Comparison of ENCODE assay signal across 20 mouse cellular contexts in the genomic region with DNA sequence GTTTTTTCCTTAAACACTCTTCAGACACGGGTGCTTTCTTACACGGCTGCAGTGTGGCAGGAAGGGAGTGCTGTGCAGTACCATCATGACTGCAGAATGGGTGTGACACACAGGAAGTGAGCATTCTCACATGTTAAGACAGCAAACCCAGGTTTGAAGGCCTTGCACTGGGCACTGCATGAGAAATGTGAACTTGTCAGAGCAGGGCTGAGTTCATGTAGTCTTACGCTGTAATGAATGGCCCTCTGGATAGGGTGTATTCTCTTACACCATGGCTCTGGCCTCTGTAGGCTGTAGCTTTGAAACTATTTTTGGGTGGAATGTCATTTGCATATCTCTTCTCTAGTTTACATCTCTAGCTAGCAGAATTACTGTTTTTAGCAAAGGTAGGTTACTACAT.
A peak's percentile ranks its signal among the peaks of the same experiment; 100 is the strongest.
DNase-seq lines count a peak whose midpoint lies in the region; ATAC-seq lines count a peak whose summit lies in the region.
"Had no signal": no experiment of that assay in that cellular context is flagged by ENCODE, and none has a peak within 500 bp of the region (broad histone marks: within the 10 kb centered on the region; RNA-seq: fewer than 3 reads in every experiment).

No protein-coding gene starts in this region.

- no peak overlapping the region for H3K4me3 ChIP-seq in kidney, embryonic 15.5 days (replicated peaks)
- H3K4me3 ChIP-seq: forebrain, embryonic 13.5 days; gastrocnemius, adult 2 months; layer of hippocampus, adult 2 months; limb, embryonic 12.5 days; megakaryocyte, embryonic 14.5 days; neural tube, embryonic 13.5 days had no signal

- H3K36me3 ChIP-seq in kidney, embryonic 15.5 days = no peaks in the 10 kb centered on the region
- H3K36me3 ChIP-seq: limb, embryonic 12.5 days; neural tube, embryonic 13.5 days had no signal

- H3K27me3 ChIP-seq in kidney, embryonic 15.5 days = no peaks in the 10 kb centered on the region
- H3K27me3 ChIP-seq: forebrain, embryonic 13.5 days; limb, embryonic 12.5 days; neural tube, embryonic 13.5 days had no signal

- DNase-seq in frontal cortex, postnatal 36 days (ENCODE audit: low spot score in 2 of 2) = no peak
- DNase-seq in kidney, adult 18-20 months = no peak
- DNase-seq in A20 (ENCODE audit: low read depth, low spot score) = peak; percentile 71
- peak; percentile 61 for DNase-seq in induced T-regulatory cell, adult 2 months (ENCODE audit: low read depth)
- DNase-seq in ovary, postnatal 14 days (ENCODE audit: low spot score) = no peak
- DNase-seq in lung, postnatal 36 days = no peak
- DNase-seq: adrenal gland, postnatal 25 days; cerebellum, adult 9-11 months; gastrocnemius, adult 2 months had no signal

- peaks cover 48% of the 10 kb centered on the region for H3K4me1 ChIP-seq in kidney, embryonic 15.5 days

- H3K27ac ChIP-seq in kidney, embryonic 15.5 days = peak overlapping the region; percentile 23; the same call in 1 of the 2 replicates
- H3K27ac ChIP-seq: forebrain, embryonic 13.5 days; gastrocnemius, adult 2 months; layer of hippocampus, adult 2 months; limb, embryonic 12.5 days; liver, embryonic 14.5 days; neural tube, embryonic 13.5 days had no signal

- H3K9ac ChIP-seq in kidney, embryonic 15.5 days = no peak overlapping the region
- H3K9ac ChIP-seq: forebrain, embryonic 13.5 days; limb, embryonic 12.5 days; liver, embryonic 14.5 days; neural tube, embryonic 13.5 days had no signal

- ATAC-seq in frontal cortex, adult (ENCODE audit: low TSS enrichment) = peak; percentile 61
- no peak for ATAC-seq in kidney, embryonic 15.5 days (replicated peaks; ENCODE audit: low FRiP score)
- ATAC-seq: forebrain, embryonic 13.5 days; hindbrain, embryonic 16.5 days; lung, postnatal 0 days; midbrain, embryonic 16.5 days had no signal

- no peak overlapping the region for H3K4me2 ChIP-seq in kidney, embryonic 15.5 days
- H3K4me2 ChIP-seq: forebrain, embryonic 13.5 days; limb, embryonic 12.5 days; neural tube, embryonic 13.5 days had no signal

- WGBS in kidney, embryonic 15.5 days = 74% methylated on average over 3 of the region's 3 CpGs

- no peaks in the 10 kb centered on the region for H3K9me3 ChIP-seq in kidney, embryonic 15.5 days (replicated peaks)
- H3K9me3 ChIP-seq: forebrain, embryonic 13.5 days; limb, embryonic 12.5 days; megakaryocyte, embryonic 14.5 days; neural tube, embryonic 13.5 days had no signal

Comparison
In these comparisons a context has a peak if more than half of its experiments do, and no peak if none do; other contexts are left out.
1. DNase-seq: peak in A20 (single experiment) and induced T-regulatory cell, adult 2 months (single experiment); none in frontal cortex, postnatal 36 days (0 of 2), kidney, adult 18-20 months (single experiment), ovary, postnatal 14 days (single experiment) and lung, postnatal 36 days (single experiment).